Comparison of ENCODE assay signal across 9 mouse cellular contexts in genomic region chr17:3246665-3247370, GRCm38 (mm10).
DNase-seq lines count a peak whose midpoint lies in the region; ATAC-seq lines count a peak whose summit lies in the region.
"Had no signal": no experiment of that assay in that cellular context is flagged by ENCODE, and none has a peak within 500 bp of the region (broad histone marks: within the 10 kb centered on the region; RNA-seq: fewer than 3 reads in every experiment).

No protein-coding gene starts in this region.

- peak; percentile 20 to 73 for DNase-seq in adrenal gland, adult (ENCODE audit: inconsistent age in 2 of 2, low spot score in 1 of 2)
- no peak for DNase-seq in adrenal gland, postnatal 4 days (ENCODE audit: low spot score in 2 of 2)
- peak; percentile 35 for DNase-seq in MEL-GATA-1-ER (ENCODE audit: extremely low read depth, low read depth)
- DNase-seq in hindbrain, embryonic 11.5 days (ENCODE audit: low spot score) = peak; percentile 54
- DNase-seq in left cerebral cortex, adult 9 months (ENCODE audit: low spot score in 2 of 2) = no peak

- no peaks in the 10 kb centered on the region for H3K27me3 ChIP-seq in hindbrain, embryonic 11.5 days (ENCODE audit: control insufficient read depth, insufficient read depth, low read length)

- H3K4me2 ChIP-seq in hindbrain, embryonic 11.5 days (replicated peaks; ENCODE audit: low read depth, low read length) = no peak overlapping the region

- no peak overlapping the region for H3K9ac ChIP-seq in hindbrain, embryonic 11.5 days (ENCODE audit: low read depth, low read length)

- peaks cover 8% of the 10 kb centered on the region; the same call in 1 of the 2 replicates for H3K4me1 ChIP-seq in hindbrain, embryonic 11.5 days (replicated peaks; ENCODE audit: control insufficient read depth, insufficient read depth, low read length)

- no peaks in the 10 kb centered on the region for H3K36me3 ChIP-seq in hindbrain, embryonic 11.5 days (ENCODE audit: control insufficient read depth, insufficient read depth, low read length)

- peak overlapping the region; percentile 82 for H3K27ac ChIP-seq in hindbrain, embryonic 11.5 days (ENCODE audit: low read depth, low read length)

- peak; percentile 88 for ATAC-seq in hindbrain, embryonic 11.5 days (ENCODE audit: low FRiP score)
- peak; percentile 79 for ATAC-seq in megakaryocyte progenitor cell, adult 5-6 weeks (replicated peaks; ENCODE audit: poor library complexity)
- ATAC-seq in granulocyte monocyte progenitor cell, adult 5-6 weeks (replicated peaks; ENCODE audit: poor library complexity, severe bottlenecking) = no peak
- no peak for ATAC-seq in activated CD4-positive, CD25-positive, alpha-beta regulatory T cell, adult 4 months

- H3K4me3 ChIP-seq in hindbrain, embryonic 11.5 days (ENCODE audit: low read depth, low read length) = no peak overlapping the region
- H3K4me3 ChIP-seq: erythroblast, embryonic 14.5 days had no signal

- 41% methylated on average over 7 of the region's 7 CpGs for WGBS in hindbrain, embryonic 11.5 days

- no peaks in the 10 kb centered on the region for H3K9me3 ChIP-seq in hindbrain, embryonic 11.5 days (ENCODE audit: control insufficient read depth, low read length)

Comparison
In these comparisons a context has a peak if more than half of its experiments do, and no peak if none do; other contexts are left out.
1. DNase-seq: peak in adrenal gland, adult (2 of 2), MEL-GATA-1-ER (single experiment) and hindbrain, embryonic 11.5 days (single experiment); none in adrenal gland, postnatal 4 days (0 of 2) and left cerebral cortex, adult 9 months (0 of 2).
2. ATAC-seq: peak in hindbrain, embryonic 11.5 days (single experiment) and megakaryocyte progenitor cell, adult 5-6 weeks (single experiment); none in granulocyte monocyte progenitor cell, adult 5-6 weeks (single experiment) and activated CD4-positive, CD25-positive, alpha-beta regulatory T cell, adult 4 months (single experiment).